Mouse (Mus musculus) kidney, embryonic 15.5 days (tissue): Measurements from ENCODE around the gene Tbxas1. TPM values are rescaled to one million over a fixed set of nuclear protein-coding genes. Genes with fewer than 3 reads are reported as not detected.

ENCODE experiments used
- ATAC-seq: fragments of 200-750 bp; cut with Nextera tagmentation; replicated peaks from 2 replicates; pipeline ENCODE4 v1.8.0; 2017; ENCODE audit warnings: moderate TSS enrichment; ENCODE audit not compliant: low FRiP score
- H3K27ac ChIP-seq: fragments of 300-500 bp; sonication (generic); 2 replicates; pipeline ENCODE4 v1.5.1; 2015; ENCODE audit warnings: mild to moderate bottlenecking, inconsistent platforms
- H3K27me3 ChIP-seq: fragments of 300-500 bp; sonication (generic); 2 replicates; pipeline ENCODE4 v1.6.1; 2015; ENCODE audit warnings: inconsistent platforms
- H3K36me3 ChIP-seq: fragments of 300-500 bp; sonication (generic); 2 replicates; pipeline ENCODE4 v1.6.1; 2015; ENCODE audit warnings: inconsistent platforms
- H3K4me1 ChIP-seq: fragments of 300-500 bp; sonication (generic); 2 replicates; pipeline ENCODE4 v1.6.1; 2015; ENCODE audit warnings: inconsistent platforms
- H3K4me2 ChIP-seq: fragments of 300-500 bp; sonication (generic); 2 replicates; pipeline ENCODE4 v1.6.1; 2015; ENCODE audit warnings: moderate library complexity, mild to moderate bottlenecking, inconsistent platforms
- H3K4me3 ChIP-seq: fragments of 300-500 bp; sonication (generic); replicated peaks from 2 replicates; pipeline ENCODE4 v1.5.1; 2015; ENCODE audit warnings: mild to moderate bottlenecking, inconsistent platforms
- H3K9ac ChIP-seq: fragments of 300-500 bp; sonication (generic); 2 replicates; pipeline ENCODE4 v1.6.1; 2015; ENCODE audit warnings: mild to moderate bottlenecking, inconsistent platforms
- H3K9me3 ChIP-seq: fragments of 300-500 bp; sonication (generic); replicated peaks from 2 replicates; pipeline ENCODE4 v1.6.1; 2016; ENCODE audit warnings: inconsistent platforms
- WGBS: fragments of 180-500 bp; shearing (Covaris S2); methylation state at CpG from one replicate; pipeline ENCODE4 v1.1.7; 2015; ENCODE audit warnings: mixed read lengths; 5-methylcytosine and 5-hydroxymethylcytosine counted together
- polyA plus RNA-seq: library from polyadenylated mRNA; unstranded; fragments of >200 nt; fragmentation: Nextera tagmentation; extraction: Ambion mirVana; gene quantifications from 2 replicates; pipeline ENCODE4 v1.2.1, GENCODE M21; 2015

Gene Tbxas1
- polyA plus RNA-seq, 1 experiment from 2014 or later = 6.4 TPM

DNA sequence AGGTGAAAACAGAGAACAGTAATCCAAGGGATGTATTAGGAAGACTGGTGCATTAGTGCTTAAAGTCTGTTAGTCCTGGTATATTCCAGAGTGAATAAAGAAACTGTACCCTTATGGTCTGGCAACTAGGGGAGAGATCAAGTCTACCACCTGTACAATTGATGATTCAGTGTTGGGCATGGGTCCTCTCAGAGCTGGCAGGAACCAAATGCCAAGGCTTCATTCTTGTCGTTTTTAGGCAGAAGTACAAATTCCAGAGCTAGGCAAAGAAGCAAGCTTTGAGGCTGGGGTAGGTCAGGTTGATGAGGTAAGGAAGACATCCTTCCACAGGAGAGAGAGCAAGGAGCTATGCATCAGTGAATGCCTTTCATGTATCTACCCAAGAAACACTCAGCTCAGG is 34.4 kb upstream of the Tbxas1 start:
- no peak for ATAC-seq
- Histone ChIP-seq H3K4me1 (peaks cover 11% of the 10 kb centered on the region), H3K36me3 (peaks cover 18% of the 10 kb centered on the region), H3K27me3 (no peaks in the 10 kb centered on the region), H3K4me2 (no peak overlapping the region), H3K27ac (no peak overlapping the region), H3K4me3 (no peak overlapping the region), H3K9me3 (no peaks in the 10 kb centered on the region), H3K9ac (no peak overlapping the region)
- WGBS = 64% methylated on average over 1 of the region's 1 CpGs

DNA sequence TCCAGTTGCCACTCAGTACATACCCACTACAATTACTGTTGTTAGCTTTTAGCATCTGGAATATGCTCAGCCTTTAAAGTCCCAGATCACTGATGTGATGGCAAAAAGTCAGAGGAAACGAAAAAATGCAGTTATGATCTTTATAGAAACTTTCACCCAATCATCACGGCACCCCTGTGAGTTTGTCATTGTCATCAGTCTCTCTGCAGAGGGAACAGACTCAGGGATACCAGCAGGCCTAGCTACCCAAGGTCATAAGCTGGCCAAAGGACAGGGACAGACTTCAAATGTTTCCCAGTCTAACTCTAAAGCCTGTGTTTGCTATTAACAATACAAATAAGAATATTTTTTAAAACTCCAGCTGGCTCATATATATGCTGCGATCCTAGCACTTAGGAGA is 33.7 kb upstream of the Tbxas1 start:
- 88% methylated on average over 3 of the region's 3 CpGs for WGBS
- Histone ChIP-seq H3K4me2 (no peak overlapping the region), H3K36me3 (peaks cover 18% of the 10 kb centered on the region), H3K27me3 (no peaks in the 10 kb centered on the region), H3K4me1 (peaks cover 18% of the 10 kb centered on the region), H3K9me3 (no peaks in the 10 kb centered on the region), H3K27ac (no peak overlapping the region), H3K9ac (no peak overlapping the region), H3K4me3 (no peak overlapping the region)
- no peak for ATAC-seq

- H3K36me3 ChIP-seq = no peaks in the 10 kb centered on the region
- H3K9me3 ChIP-seq = no peaks in the 10 kb centered on the region
- no peak overlapping the region for H3K4me3 ChIP-seq
- no peak overlapping the region for H3K4me2 ChIP-seq
- peaks cover 48% of the 10 kb centered on the region for H3K4me1 ChIP-seq
- 53% methylated on average over 1 of the region's 1 CpGs for WGBS
- no peak overlapping the region for H3K27ac ChIP-seq
- ATAC-seq = no peak
- H3K27me3 ChIP-seq = no peaks in the 10 kb centered on the region
- no peak overlapping the region for H3K9ac ChIP-seq
Measured at GRCm38 (mm10) chr6:38845117-38845516, 30.1 kb upstream of the Tbxas1 start.

DNA sequence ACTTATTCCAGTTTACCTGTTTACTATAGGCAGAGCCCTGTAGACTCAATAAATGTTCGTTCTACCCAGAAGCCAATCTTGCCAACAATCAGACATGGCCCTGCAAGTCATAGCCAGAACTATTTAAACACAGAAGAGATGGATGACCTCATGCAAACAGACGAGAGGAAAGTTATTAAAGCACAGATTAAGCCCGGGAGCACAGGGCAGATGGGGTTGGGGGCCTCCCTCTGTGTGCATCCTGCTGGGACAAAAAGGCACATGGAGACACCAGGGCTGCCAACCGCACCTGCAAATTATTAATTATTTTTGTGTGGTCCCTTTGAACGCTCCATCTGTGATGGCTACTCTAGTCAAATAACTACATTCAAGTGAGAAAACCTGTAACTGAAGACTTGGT is 29.3 kb upstream of the Tbxas1 start:
- Histone ChIP-seq H3K36me3 (no peaks in the 10 kb centered on the region), H3K9ac (no peak overlapping the region), H3K27ac (no peak overlapping the region), H3K27me3 (no peaks in the 10 kb centered on the region), H3K9me3 (no peaks in the 10 kb centered on the region), H3K4me2 (no peak overlapping the region), H3K4me1 (peaks cover 48% of the 10 kb centered on the region), H3K4me3 (no peak overlapping the region)
- ATAC-seq = no peak; the same call in 1 of the 2 replicates
- 69% methylated on average over 5 of the region's 5 CpGs for whole genome bisulfite sequencing

DNA sequence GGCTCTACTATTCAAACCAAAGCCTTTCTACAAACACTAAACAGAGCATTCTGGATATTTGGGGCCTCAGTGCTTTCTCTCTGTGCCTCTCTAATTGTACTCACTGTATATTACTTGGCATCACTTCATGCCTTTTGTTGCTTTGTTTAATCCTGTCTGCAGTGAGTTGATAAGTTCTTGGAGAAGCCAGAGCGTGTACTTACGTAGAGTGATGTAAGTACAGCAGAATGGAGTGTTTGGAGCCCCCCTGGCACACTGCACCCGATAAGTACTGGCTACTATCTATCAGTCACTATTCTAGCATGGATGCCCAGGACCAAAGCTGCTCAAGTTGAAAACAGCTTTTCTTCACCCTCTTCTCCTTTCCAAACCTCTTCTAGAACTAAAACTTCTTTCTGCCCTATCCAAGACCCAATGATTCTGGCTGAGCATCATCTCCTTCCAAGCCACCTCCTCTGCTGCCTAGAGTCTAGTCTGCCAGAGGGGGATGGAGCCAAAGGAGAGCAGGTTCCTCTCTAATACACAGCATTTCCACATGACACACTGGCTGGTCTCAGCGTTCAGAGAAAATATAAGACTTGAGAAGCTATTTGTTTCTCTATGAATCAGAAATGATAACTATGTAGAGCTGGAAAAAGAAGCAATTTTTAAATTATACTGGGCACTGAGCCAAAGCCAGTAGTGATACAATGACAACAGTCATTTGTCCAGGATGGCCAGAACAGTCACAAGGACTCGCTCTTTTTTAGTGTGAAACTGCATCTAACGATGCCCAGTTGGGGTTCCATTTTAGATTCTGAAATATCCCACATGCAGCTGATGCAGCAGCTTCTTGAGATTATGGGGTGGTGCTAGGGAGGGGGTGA is 28.6 kb upstream of the Tbxas1 start:
- Histone ChIP-seq H3K27me3 (no peaks in the 10 kb centered on the region), H3K9ac (no peak overlapping the region), H3K4me1 (peaks cover 48% of the 10 kb centered on the region), H3K4me3 (no peak overlapping the region), H3K27ac (0 out of 2 replicates have a peak overlapping the region, but pooled peaks have one; percentile 0), H3K9me3 (no peaks in the 10 kb centered on the region), H3K4me2 (no peak overlapping the region), H3K36me3 (no peaks in the 10 kb centered on the region)
- no peak for ATAC-seq
- 79% methylated on average over 6 of the region's 6 CpGs for WGBS

DNA sequence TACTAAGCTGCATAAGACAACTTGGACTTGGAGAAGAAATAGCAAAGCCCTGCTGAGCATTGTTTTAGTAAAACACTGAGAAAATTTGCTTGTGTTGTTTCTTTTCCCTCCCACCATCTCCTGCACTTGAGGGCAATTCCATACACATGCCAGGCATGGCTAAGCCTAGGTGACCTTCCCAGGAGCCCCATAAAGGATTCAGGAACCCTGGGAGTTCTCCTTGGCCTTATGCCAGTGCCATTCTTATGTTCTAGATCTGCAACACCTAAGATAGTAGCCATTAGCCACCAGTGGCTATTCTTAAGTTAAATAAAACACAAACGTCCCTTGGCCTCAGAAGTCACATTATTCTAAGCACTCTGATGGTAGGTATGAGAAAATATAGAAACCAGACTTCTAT is 27.8 kb upstream of the Tbxas1 start:
- no peak overlapping the region for H3K4me2 ChIP-seq
- H3K4me1 ChIP-seq = peaks cover 48% of the 10 kb centered on the region
- H3K27ac ChIP-seq = 0 out of 2 replicates have a peak overlapping the region, but pooled peaks have one; percentile 0
- H3K9ac ChIP-seq = no peak overlapping the region
- no peak for ATAC-seq
- no peaks in the 10 kb centered on the region for H3K27me3 ChIP-seq
- no peaks in the 10 kb centered on the region for H3K9me3 ChIP-seq
- H3K36me3 ChIP-seq = no peaks in the 10 kb centered on the region
- no peak overlapping the region for H3K4me3 ChIP-seq
- 61% methylated on average over 1 of the region's 1 CpGs for WGBS

- Histone ChIP-seq H3K9me3 (no peaks in the 10 kb centered on the region), H3K4me1 (peaks cover 48% of the 10 kb centered on the region), H3K9ac (no peak overlapping the region), H3K4me2 (no peak overlapping the region), H3K27me3 (no peaks in the 10 kb centered on the region), H3K27ac (0 out of 2 replicates have a peak overlapping the region, but pooled peaks have one; percentile 4), H3K36me3 (no peaks in the 10 kb centered on the region), H3K4me3 (no peak overlapping the region)
- WGBS = 61% methylated on average over 3 of the region's 3 CpGs
- no peak for ATAC-seq
Measured at GRCm38 (mm10) chr6:38847958-38848910, 27.0 kb upstream of the Tbxas1 start.

DNA sequence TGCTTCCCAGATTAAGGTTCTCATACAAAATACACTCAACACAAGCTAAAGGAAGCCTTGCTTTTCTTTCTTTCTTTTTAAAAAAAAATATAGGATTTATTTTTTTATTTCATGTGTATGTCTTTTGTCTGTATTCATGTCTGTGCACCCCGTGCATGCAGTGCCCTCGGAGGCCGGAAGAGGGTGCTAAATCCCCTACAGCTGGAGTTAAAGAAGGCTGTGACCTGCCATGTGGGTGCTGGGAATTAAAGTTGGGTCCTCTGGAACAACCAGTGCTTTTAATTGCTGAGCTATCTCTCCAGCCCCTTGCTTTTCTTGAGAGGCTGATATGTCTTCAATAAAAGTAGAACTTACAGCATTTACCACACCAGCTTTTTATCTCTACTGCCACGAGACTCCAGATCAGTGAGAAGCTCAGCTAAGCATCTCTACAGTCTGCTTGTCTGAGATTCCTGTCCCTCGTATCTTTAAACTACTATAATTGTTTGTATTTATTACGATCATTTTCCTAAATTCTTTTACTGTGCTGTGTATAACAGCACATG is 24.4 kb upstream of the Tbxas1 start:
- H3K36me3 ChIP-seq = no peaks in the 10 kb centered on the region
- no peak overlapping the region for H3K27ac ChIP-seq
- no peak for ATAC-seq
- H3K9me3 ChIP-seq = no peaks in the 10 kb centered on the region
- WGBS = 95% methylated on average over 6 of the region's 6 CpGs
- no peak overlapping the region for H3K4me2 ChIP-seq
- H3K9ac ChIP-seq = no peak overlapping the region
- H3K4me1 ChIP-seq = peaks cover 40% of the 10 kb centered on the region
- no peaks in the 10 kb centered on the region for H3K27me3 ChIP-seq
- H3K4me3 ChIP-seq = no peak overlapping the region

DNA sequence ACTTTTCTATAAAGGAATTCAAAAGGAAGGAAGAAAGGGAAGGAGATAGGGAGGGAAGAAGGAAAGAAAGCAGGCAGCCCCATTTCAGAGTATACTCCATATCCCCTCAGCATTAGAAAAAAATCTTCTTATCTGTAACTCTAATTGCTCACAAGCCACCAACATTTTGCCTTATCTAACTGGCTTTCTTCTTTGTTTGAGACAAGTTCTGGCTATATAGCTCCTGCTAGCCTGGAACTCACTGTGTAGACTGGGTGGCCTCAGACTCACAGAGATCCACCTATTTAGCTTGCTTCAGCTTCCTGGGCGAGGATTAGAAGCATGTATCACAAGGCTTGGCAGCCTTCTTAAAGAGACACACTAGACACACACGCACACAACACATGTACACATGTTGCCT is 23.5 kb upstream of the Tbxas1 start:
- H3K4me2 ChIP-seq = no peak overlapping the region
- H3K27ac ChIP-seq = no peak overlapping the region
- peaks cover 31% of the 10 kb centered on the region for H3K4me1 ChIP-seq
- no peaks in the 10 kb centered on the region for H3K36me3 ChIP-seq
- H3K27me3 ChIP-seq = no peaks in the 10 kb centered on the region
- WGBS = 88% methylated on average over 2 of the region's 2 CpGs
- no peaks in the 10 kb centered on the region for H3K9me3 ChIP-seq
- H3K4me3 ChIP-seq = no peak overlapping the region
- H3K9ac ChIP-seq = no peak overlapping the region
- ATAC-seq = no peak

- WGBS = 71% methylated on average over 5 of the region's 5 CpGs
- no peak overlapping the region for H3K9ac ChIP-seq
Measured at GRCm38 (mm10) chr6:38853561-38853992, 21.6 kb upstream of the Tbxas1 start.

DNA sequence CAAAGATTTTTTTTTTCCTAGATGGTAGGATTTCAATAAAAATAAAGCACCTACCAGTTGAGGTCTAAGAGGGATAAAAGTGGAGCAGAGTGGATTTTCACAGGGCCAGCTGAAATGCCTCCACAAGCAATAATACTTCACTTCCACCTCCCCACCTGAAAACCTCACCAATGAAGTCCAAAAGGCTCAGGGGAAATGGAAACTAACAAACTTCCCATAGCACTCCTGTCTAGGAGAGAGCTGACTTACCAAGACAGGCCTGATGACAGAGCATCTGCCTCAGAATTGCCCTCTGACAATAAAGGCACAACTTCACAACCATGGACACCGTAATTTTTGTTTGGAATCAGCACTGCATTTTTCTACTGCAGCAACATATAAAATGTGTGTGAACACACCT is 15.4 kb upstream of the Tbxas1 start:
- no peak overlapping the region for H3K9ac ChIP-seq
- no peak for ATAC-seq
- no peak overlapping the region for H3K4me3 ChIP-seq
- H3K9me3 ChIP-seq = no peaks in the 10 kb centered on the region
- WGBS = 96% methylated on average over 1 of the region's 1 CpGs
- H3K27ac ChIP-seq = no peak overlapping the region
- peaks cover 16% of the 10 kb centered on the region for H3K4me1 ChIP-seq
- H3K36me3 ChIP-seq = no peaks in the 10 kb centered on the region
- no peak overlapping the region for H3K4me2 ChIP-seq
- no peaks in the 10 kb centered on the region for H3K27me3 ChIP-seq

More at GRCm38 (mm10) chr6:38853561-38853992, 21.6 kb upstream of the Tbxas1 start:
- Histone ChIP-seq H3K9me3 (no peaks in the 10 kb centered on the region), H3K4me2 (no peak overlapping the region), H3K4me1 (peaks cover 18% of the 10 kb centered on the region), H3K27me3 (no peaks in the 10 kb centered on the region), H3K27ac (no peak overlapping the region), H3K36me3 (no peaks in the 10 kb centered on the region), H3K4me3 (no peak overlapping the region)
- ATAC-seq = no peak

DNA sequence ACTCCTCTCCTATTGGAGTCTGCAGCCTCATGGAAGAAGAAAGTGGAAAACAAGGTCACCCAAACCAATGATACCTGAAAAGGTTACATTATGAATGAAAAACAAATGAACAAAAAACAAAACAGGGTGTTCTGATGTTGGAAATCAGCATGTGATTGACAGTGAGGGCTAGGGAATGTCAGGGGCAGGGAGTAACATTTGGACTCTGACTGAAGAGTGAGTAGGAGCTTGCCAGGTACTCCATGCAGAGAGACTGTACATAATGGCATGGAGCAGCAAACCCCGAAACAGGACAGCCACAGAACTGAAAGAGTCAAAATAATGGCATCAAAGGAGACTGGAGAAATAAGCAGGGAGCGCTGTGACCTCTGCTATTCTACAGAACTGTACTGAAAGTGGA is 14.9 kb upstream of the Tbxas1 start:
- Histone ChIP-seq H3K27ac (no peak overlapping the region), H3K9ac (no peak overlapping the region), H3K4me2 (no peak overlapping the region), H3K36me3 (no peaks in the 10 kb centered on the region), H3K9me3 (no peaks in the 10 kb centered on the region), H3K4me1 (peaks cover 20% of the 10 kb centered on the region), H3K4me3 (no peak overlapping the region), H3K27me3 (no peaks in the 10 kb centered on the region)
- 95% methylated on average over 2 of the region's 2 CpGs for WGBS
- no peak for ATAC-seq
